Mouse (Mus musculus) urinary bladder, postnatal 0 days (tissue): ENCODE data around the gene Ero1l. TPM values are rescaled to one million over a fixed set of nuclear protein-coding genes. Genes with fewer than 3 reads are reported as not detected.

Experiments
- polyA plus RNA-seq: library from polyadenylated mRNA; unstranded; fragments of >200 nt; fragmentation: Nextera tagmentation; extraction: Ambion mirVana; gene quantifications from 2 replicates; pipeline ENCODE4 v1.2.1, GENCODE M21; 2015

Gene Ero1l
- 38.1 and 46.1 TPM in 2 replicates for polyA plus RNA-seq

GRCm38 (mm10) chr14:45318426-45319236 is at the start of gene Ero1l:
Gene Ero1l (minus strand): TSS chr14:45318771.

GRCm38 (mm10) chr14:45350931-45351859 is 32.6 kb upstream of the Ero1l start, which contains the start of gene Styx:
Gene Styx (plus strand): TSS chr14:45351093.

GRCm38 (mm10) chr14:45329589-45330181 is 11.1 kb upstream of the Ero1l start, which contains the start of gene Psmc6:
Gene Psmc6 (plus strand): TSS chr14:45329788.

Other genes starting within 250 kb of the Ero1l start
- gene Gpr137c, start 99.1 kb downstream of the Ero1l start, polyA plus RNA-seq = 0.39 and 0.76 TPM in 2 replicates
- 8.5 and 9.7 TPM in 2 replicates for gene Txndc16, start 98.4 kb downstream of the Ero1l start, polyA plus RNA-seq
- gene Psmc6, start 11.0 kb upstream of the Ero1l start, polyA plus RNA-seq = 107 and 126 TPM in 2 replicates
- 59.1 and 63.8 TPM in 2 replicates for gene Styx, start 32.3 kb upstream of the Ero1l start, polyA plus RNA-seq
- gene Gnpnat1, start 86.1 kb upstream of the Ero1l start, polyA plus RNA-seq = 31.7 and 42.8 TPM in 2 replicates
- gene Fermt2, start 211.3 kb upstream of the Ero1l start, polyA plus RNA-seq = 497 and 582 TPM in 2 replicates